Mouse (Mus musculus) regulatory T cell (primary cell): ENCODE measurements around the gene Glp2r.

Experiments
- in situ Hi-C: fragments of 300-600 bp; cut with MboI, MseI; formaldehyde crosslinking; loops from one replicate; pipeline ENCODE4 v1.15.1; 2025; ENCODE audit warnings: high pct_unique_total_duplicates

Gene Glp2r

GRCm38 (mm10) chr11:67771053-67771452 is at the start of gene Glp2r:
Gene Glp2r (minus strand): TSS chr11:67771153.
- in situ Hi-C loops, result no loop called here

GRCm38 (mm10) chr11:67820221-67820620 is 49.3 kb upstream of the Glp2r start:
- in situ Hi-C loops, result no loop called here

- in situ Hi-C loops, result no loop called here
These were observed 48.7 kb upstream of the Glp2r start for GRCm38 (mm10) chr11:67819604-67820003.

GRCm38 (mm10) chr11:67811535-67811934 is 40.6 kb upstream of the Glp2r start:
- in situ Hi-C loops, result no loop called here

GRCm38 (mm10) chr11:67808051-67808450 is 37.1 kb upstream of the Glp2r start:
- in situ Hi-C loops, result no loop called here

- in situ Hi-C loops, result no loop called here
These were observed 36.1 kb upstream of the Glp2r start for GRCm38 (mm10) chr11:67806832-67807597.

- in situ Hi-C loops, result no loop called here
These were observed 34.6 kb upstream of the Glp2r start for GRCm38 (mm10) chr11:67805538-67805937.

- in situ Hi-C loops, result no loop called here
These were observed 30.2 kb upstream of the Glp2r start for GRCm38 (mm10) chr11:67801169-67801568.

GRCm38 (mm10) chr11:67800130-67800723 is 29.3 kb upstream of the Glp2r start:
- in situ Hi-C loops, result no loop called here

GRCm38 (mm10) chr11:67797931-67798330 is 27.0 kb upstream of the Glp2r start, which contains the start of gene Dhrs7c:
Gene Dhrs7c (plus strand): TSS chr11:67798187.
- in situ Hi-C loops, result no loop called here

- in situ Hi-C loops, result no loop called here
These were observed 19.2 kb upstream of the Glp2r start for GRCm38 (mm10) chr11:67790182-67790581.

GRCm38 (mm10) chr11:67774379-67774778 is 3.4 kb upstream of the Glp2r start, which contains the start of gene Gsg1l2:
Gene Gsg1l2 (plus strand): TSS chr11:67774608.
- in situ Hi-C loops, result no loop called here

- in situ Hi-C loops, result no loop called here
These were observed 1.6 kb upstream of the Glp2r start for GRCm38 (mm10) chr11:67772577-67772976.

GRCm38 (mm10) chr11:67771691-67772090 is 738 bp upstream of the Glp2r start:
- in situ Hi-C loops, result no loop called here

GRCm38 (mm10) chr11:67757373-67758167 is 13.4 kb downstream of the Glp2r start:
- in situ Hi-C loops, result no loop called here

GRCm38 (mm10) chr11:67756287-67756686 is 14.7 kb downstream of the Glp2r start:
- in situ Hi-C loops, result no loop called here

GRCm38 (mm10) chr11:67741569-67741968 is 29.4 kb downstream of the Glp2r start:
- in situ Hi-C loops, result no loop called here

- in situ Hi-C loops, result no loop called here
These were observed 32.0 kb downstream of the Glp2r start for GRCm38 (mm10) chr11:67738846-67739490.

GRCm38 (mm10) chr11:67738345-67738744 is 32.6 kb downstream of the Glp2r start:
- in situ Hi-C loops, result no loop called here

GRCm38 (mm10) chr11:67734597-67734996 is 36.4 kb downstream of the Glp2r start:
- in situ Hi-C loops, result no loop called here

- in situ Hi-C loops, result no loop called here
These were observed 37.2 kb downstream of the Glp2r start for GRCm38 (mm10) chr11:67733726-67734125.

- in situ Hi-C loops, result no loop called here
These were observed 39.9 kb downstream of the Glp2r start for GRCm38 (mm10) chr11:67731056-67731455.
